Mouse (Mus musculus): Measurements from ENCODE around the gene AA986860.

DNA sequence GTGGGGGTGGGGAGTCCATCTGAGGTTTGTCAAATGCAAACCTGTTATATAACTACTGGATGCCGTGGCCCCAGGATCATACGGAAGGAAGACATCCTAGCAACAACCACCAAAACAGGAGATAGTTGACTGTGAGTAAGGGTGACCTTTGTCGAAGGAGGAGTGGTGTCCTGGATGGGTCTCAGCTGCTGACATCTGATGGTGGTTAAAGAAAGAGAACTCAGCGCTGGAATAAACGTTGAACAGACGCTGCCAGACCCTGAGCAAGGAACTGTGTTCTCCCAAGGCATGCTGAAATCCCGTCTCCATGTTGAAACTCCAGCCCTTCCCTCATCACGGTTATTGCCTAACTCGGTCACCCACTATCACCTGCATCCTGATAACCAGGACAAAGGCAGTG, 27.9 kb downstream of the AA986860 start:
- no peak for TF ChIP-seq POLR2A (IDR thresholded peaks at IDR 0.05; ENCODE audit: borderline replicate concordance, extremely low read depth, low read depth, low read length)
- no peak for TF ChIP-seq CTCF (IDR thresholded peaks at IDR 0.05; ENCODE audit: insufficient read depth, low read length)
